Mouse (Mus musculus) monocyte, adult 5-6 weeks (primary cell): Measurements from ENCODE around the gene Tfe3. TPM values are rescaled to one million over a fixed set of nuclear protein-coding genes. Genes with fewer than 3 reads are reported as not detected.

Source experiments
- ATAC-seq: fragments of 153-309, 156-312 bp; replicated peaks from 2 replicates; pipeline ENCODE4 v1.8.0; 2017; ENCODE audit warnings: mild to moderate bottlenecking; ENCODE audit not compliant: low TSS enrichment, insufficient number of reproducible peaks, severe bottlenecking, poor library complexity, low FRiP score
- total RNA-seq: library from RNA; stranded (forward); fragments of 200-1000, 200-491, 200-594 nt; gene quantifications from 3 replicates; pipeline ENCODE4 v1.2.3, GENCODE M21; 2017

The Tfe3 gene
- total RNA-seq, 1 experiment from 2014 or later, result 20.8 TPM

GRCm38 (mm10) chrX:7744940-7745339, 17.4 kb upstream of the Tfe3 start:
- ATAC-seq, result no peak

- ATAC-seq, result no peak
Measured at GRCm38 (mm10) chrX:7745429-7745828, 16.9 kb upstream of the Tfe3 start.

GRCm38 (mm10) chrX:7750432-7751116, 11.8 kb upstream of the Tfe3 start, which contains the start of gene Ccdc120:
Gene Ccdc120 (minus strand): TSS chrX:7750905.
- ATAC-seq, result no peak

GRCm38 (mm10) chrX:7753627-7754026, 8.7 kb upstream of the Tfe3 start:
- ATAC-seq, result peak; percentile 63; the same call in 1 of the 2 replicates

- no peak for ATAC-seq
Measured at GRCm38 (mm10) chrX:7762921-7763197, 499 bp downstream of the Tfe3 start.

GRCm38 (mm10) chrX:7763631-7764393, 1.5 kb downstream of the Tfe3 start:
- ATAC-seq, result peak; percentile 36; the same call in 1 of the 2 replicates

GRCm38 (mm10) chrX:7764657-7765280, 2.4 kb downstream of the Tfe3 start:
- ATAC-seq, result no peak

- ATAC-seq, result no peak
Measured at GRCm38 (mm10) chrX:7765281-7765670, 2.9 kb downstream of the Tfe3 start.

- no peak for ATAC-seq
Measured at GRCm38 (mm10) chrX:7765764-7766163, 3.4 kb downstream of the Tfe3 start.

GRCm38 (mm10) chrX:7769302-7770017, 7.1 kb downstream of the Tfe3 start:
- no peak for ATAC-seq

- no peak for ATAC-seq
Measured at GRCm38 (mm10) chrX:7772766-7773165, 10.4 kb downstream of the Tfe3 start.

- ATAC-seq, result no peak
Measured at GRCm38 (mm10) chrX:7775501-7776205, 13.3 kb downstream of the Tfe3 start.

- no peak for ATAC-seq
Measured at GRCm38 (mm10) chrX:7776329-7777082, 14.1 kb downstream of the Tfe3 start.

- ATAC-seq, result no peak
Measured at GRCm38 (mm10) chrX:7778450-7779244, 16.3 kb downstream of the Tfe3 start.

GRCm38 (mm10) chrX:7779294-7779693, 16.9 kb downstream of the Tfe3 start:
- no peak for ATAC-seq

- ATAC-seq, result no peak
Measured at GRCm38 (mm10) chrX:7782603-7783092, 20.3 kb downstream of the Tfe3 start.

GRCm38 (mm10) chrX:7789542-7790136, 27.3 kb downstream of the Tfe3 start, which contains the start of gene Gripap1:
Gene Gripap1 (plus strand): TSS chrX:7789765.
- peak; percentile 86 for ATAC-seq
